Mouse (Mus musculus): ENCODE data around the gene Bmp2k. TPM values are rescaled to one million over a fixed set of nuclear protein-coding genes. Genes with fewer than 3 reads are reported as not detected.
"Not testable (repeated sequence)": the region's sequence is repeated elsewhere in the genome, so short reads cannot be mapped to it uniquely, and the experiment has no call there.

The Bmp2k gene
- polyA plus RNA-seq, 1 experiment from 2014 or later: 7.2 TPM

GRCm38 (mm10) chr5:97005891-97006290 is 8.4 kb downstream of the Bmp2k start:
- H3K4me1 ChIP-seq (replicated peaks; ENCODE audit: control insufficient read depth, insufficient read depth, low read length): no peaks in the 10 kb centered on the region; the same call in 1 of the 2 replicates
- WGBS: 94% methylated on average over 2 of the region's 2 CpGs

GRCm38 (mm10) chr5:97006929-97007328 is 9.4 kb downstream of the Bmp2k start:
- H3K4me1 ChIP-seq (replicated peaks; ENCODE audit: control insufficient read depth, insufficient read depth, low read length): no peaks in the 10 kb centered on the region; the same call in 1 of the 2 replicates
- 90% methylated on average over 3 of the region's 3 CpGs for WGBS
- H3K9ac ChIP-seq (replicated peaks; ENCODE audit: low read depth, low read length): no peak overlapping the region
- no peak overlapping the region for H3K27ac ChIP-seq (ENCODE audit: low read length)
- H3K4me2 ChIP-seq (ENCODE audit: low read length): no peak overlapping the region
- H3K9me3 ChIP-seq (ENCODE audit: control insufficient read depth, low read length): no peaks in the 10 kb centered on the region
- no peaks in the 10 kb centered on the region for H3K36me3 ChIP-seq (ENCODE audit: control insufficient read depth, insufficient read depth)
- ATAC-seq: no peak
- no peak overlapping the region for H3K4me3 ChIP-seq (replicated peaks; ENCODE audit: low read length)
- no peaks in the 10 kb centered on the region for H3K27me3 ChIP-seq (replicated peaks; ENCODE audit: control insufficient read depth, insufficient read depth, low read length)

More at GRCm38 (mm10) chr5:97005891-97006290, 8.4 kb downstream of the Bmp2k start:
- H3K9ac ChIP-seq (replicated peaks; ENCODE audit: low read depth, low read length): no peak overlapping the region
- no peak for ATAC-seq
- no peak overlapping the region for H3K4me3 ChIP-seq (replicated peaks; ENCODE audit: low read length)
- H3K27ac ChIP-seq (ENCODE audit: low read length): no peak overlapping the region
- H3K36me3 ChIP-seq (ENCODE audit: control insufficient read depth, insufficient read depth): no peaks in the 10 kb centered on the region
- H3K4me2 ChIP-seq (ENCODE audit: low read length): no peak overlapping the region
- no peaks in the 10 kb centered on the region for H3K27me3 ChIP-seq (replicated peaks; ENCODE audit: control insufficient read depth, insufficient read depth, low read length)
- no peaks in the 10 kb centered on the region for H3K9me3 ChIP-seq (ENCODE audit: control insufficient read depth, low read length)

GRCm38 (mm10) chr5:97007496-97007895 is 10.0 kb downstream of the Bmp2k start:
- Histone ChIP-seq H3K27ac (ENCODE audit: low read length) (no peak overlapping the region), H3K36me3 (ENCODE audit: control insufficient read depth, insufficient read depth) (no peaks in the 10 kb centered on the region), H3K9me3 (ENCODE audit: control insufficient read depth, low read length) (no peaks in the 10 kb centered on the region), H3K27me3 (replicated peaks; ENCODE audit: control insufficient read depth, insufficient read depth, low read length) (no peaks in the 10 kb centered on the region), H3K9ac (replicated peaks; ENCODE audit: low read depth, low read length) (no peak overlapping the region), H3K4me3 (replicated peaks; ENCODE audit: low read length) (no peak overlapping the region), H3K4me2 (ENCODE audit: low read length) (no peak overlapping the region), H3K4me1 (replicated peaks; ENCODE audit: control insufficient read depth, insufficient read depth, low read length) (no peaks in the 10 kb centered on the region; the same call in 1 of the 2 replicates)
- 96% methylated on average over 3 of the region's 3 CpGs for WGBS
- ATAC-seq: no peak

- H3K36me3 ChIP-seq (ENCODE audit: control insufficient read depth, insufficient read depth); H3K4me2 ChIP-seq (ENCODE audit: low read length); H3K27me3 ChIP-seq (replicated peaks; ENCODE audit: control insufficient read depth, insufficient read depth, low read length); H3K9me3 ChIP-seq (ENCODE audit: control insufficient read depth, low read length); ATAC-seq; H3K4me1 ChIP-seq (replicated peaks; ENCODE audit: control insufficient read depth, insufficient read depth, low read length); H3K4me3 ChIP-seq (replicated peaks; ENCODE audit: low read length); H3K9ac ChIP-seq (replicated peaks; ENCODE audit: low read depth, low read length); H3K27ac ChIP-seq (ENCODE audit: low read length): not testable (repeated sequence)
- WGBS: 92% methylated on average over 10 of the region's 10 CpGs
Observed at GRCm38 (mm10) chr5:97009140-97009539, 11.7 kb downstream of the Bmp2k start.

GRCm38 (mm10) chr5:97009601-97010335 is 12.3 kb downstream of the Bmp2k start:
- H3K4me2 ChIP-seq (ENCODE audit: low read length): no peak overlapping the region
- H3K36me3 ChIP-seq (ENCODE audit: control insufficient read depth, insufficient read depth): no peaks in the 10 kb centered on the region
- no peak overlapping the region for H3K9ac ChIP-seq (replicated peaks; ENCODE audit: low read depth, low read length)
- WGBS: 95% methylated on average over 11 of the region's 11 CpGs
- H3K27ac ChIP-seq (ENCODE audit: low read length): no peak overlapping the region
- no peaks in the 10 kb centered on the region for H3K9me3 ChIP-seq (ENCODE audit: control insufficient read depth, low read length)
- H3K27me3 ChIP-seq (replicated peaks; ENCODE audit: control insufficient read depth, insufficient read depth, low read length): no peaks in the 10 kb centered on the region
- no peak overlapping the region for H3K4me3 ChIP-seq (replicated peaks; ENCODE audit: low read length)
- H3K4me1 ChIP-seq (replicated peaks; ENCODE audit: control insufficient read depth, insufficient read depth, low read length): no peaks in the 10 kb centered on the region; the same call in 1 of the 2 replicates
- ATAC-seq: no peak

- Histone ChIP-seq H3K4me3 (replicated peaks; ENCODE audit: low read length) (no peak overlapping the region), H3K27ac (ENCODE audit: low read length) (peak overlapping the region; percentile 41), H3K36me3 (ENCODE audit: control insufficient read depth, insufficient read depth) (no peaks in the 10 kb centered on the region), H3K9me3 (ENCODE audit: control insufficient read depth, low read length) (no peaks in the 10 kb centered on the region), H3K4me2 (ENCODE audit: low read length) (peak overlapping the region; percentile 13; the same call in 1 of the 2 replicates), H3K27me3 (replicated peaks; ENCODE audit: control insufficient read depth, insufficient read depth, low read length) (no peaks in the 10 kb centered on the region), H3K9ac (replicated peaks; ENCODE audit: low read depth, low read length) (no peak overlapping the region), H3K4me1 (replicated peaks; ENCODE audit: control insufficient read depth, insufficient read depth, low read length) (peaks cover 24% of the 10 kb centered on the region)
- WGBS: 63% methylated on average over 11 of the region's 11 CpGs
- peak; percentile 80 for ATAC-seq
Observed at GRCm38 (mm10) chr5:97015781-97016508, 18.5 kb downstream of the Bmp2k start.

- H3K9ac ChIP-seq (replicated peaks; ENCODE audit: low read depth, low read length): no peak overlapping the region
- H3K27ac ChIP-seq (ENCODE audit: low read length): peak overlapping the region; percentile 41
- 66% methylated on average over 9 of the region's 9 CpGs for WGBS
- no peaks in the 10 kb centered on the region for H3K9me3 ChIP-seq (ENCODE audit: control insufficient read depth, low read length)
- H3K4me2 ChIP-seq (ENCODE audit: low read length): no peak overlapping the region; the same call in 1 of the 2 replicates
- peaks cover 24% of the 10 kb centered on the region for H3K4me1 ChIP-seq (replicated peaks; ENCODE audit: control insufficient read depth, insufficient read depth, low read length)
- H3K36me3 ChIP-seq (ENCODE audit: control insufficient read depth, insufficient read depth): no peaks in the 10 kb centered on the region
- no peaks in the 10 kb centered on the region for H3K27me3 ChIP-seq (replicated peaks; ENCODE audit: control insufficient read depth, insufficient read depth, low read length)
- H3K4me3 ChIP-seq (replicated peaks; ENCODE audit: low read length): no peak overlapping the region
- ATAC-seq: peak; percentile 61
Observed at GRCm38 (mm10) chr5:97016842-97017577, 19.5 kb downstream of the Bmp2k start.

GRCm38 (mm10) chr5:97022305-97023278 is 25.1 kb downstream of the Bmp2k start:
- Histone ChIP-seq H3K9ac (replicated peaks; ENCODE audit: low read depth, low read length) (no peak overlapping the region), H3K27me3 (replicated peaks; ENCODE audit: control insufficient read depth, insufficient read depth, low read length) (no peaks in the 10 kb centered on the region), H3K4me1 (replicated peaks; ENCODE audit: control insufficient read depth, insufficient read depth, low read length) (peaks cover 6% of the 10 kb centered on the region; the same call in 1 of the 2 replicates), H3K36me3 (ENCODE audit: control insufficient read depth, insufficient read depth) (no peaks in the 10 kb centered on the region), H3K4me3 (replicated peaks; ENCODE audit: low read length) (no peak overlapping the region), H3K9me3 (ENCODE audit: control insufficient read depth, low read length) (no peaks in the 10 kb centered on the region), H3K27ac (ENCODE audit: low read length) (no peak overlapping the region), H3K4me2 (ENCODE audit: low read length) (no peak overlapping the region)
- WGBS: 72% methylated on average over 15 of the region's 15 CpGs
- no peak for ATAC-seq
